In the genomic region with DNA sequence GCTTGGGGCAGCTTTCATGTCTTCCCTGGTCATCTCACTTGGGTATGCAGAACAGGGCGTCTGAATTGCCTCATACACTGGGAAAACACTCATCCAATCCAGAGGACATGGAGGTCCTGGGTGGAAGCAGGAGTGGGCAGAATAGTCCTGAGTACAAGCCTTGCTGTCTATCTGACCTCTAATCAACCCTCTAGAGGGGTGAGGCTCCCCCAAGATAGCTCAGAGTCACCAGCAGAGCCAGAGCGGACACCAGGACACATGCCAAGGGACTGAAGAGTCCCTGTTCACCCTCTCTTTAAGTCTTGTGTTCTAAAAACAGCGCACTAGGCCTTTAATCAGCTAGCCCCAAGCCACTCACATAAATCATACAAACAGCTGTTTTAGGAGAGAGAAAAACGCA, we compare ENCODE assay signal across 21 mouse cellular contexts. TPM values are rescaled to one million over a fixed set of nuclear protein-coding genes. Genes with fewer than 3 reads are reported as not detected.
DNase-seq lines count a peak whose midpoint lies in the region; ATAC-seq and TF ChIP-seq lines count a peak whose summit lies in the region.
"Had no signal": no experiment of that assay in that cellular context is flagged by ENCODE, and none has a peak within 500 bp of the region (broad histone marks: within the 10 kb centered on the region; RNA-seq: fewer than 3 reads in every experiment).

No protein-coding gene starts in this region.

- no peak for TF ChIP-seq CTCF in gastrocnemius, adult 2 months (IDR thresholded peaks at IDR 0.05)
- no peak for TF ChIP-seq CTCF in heart, adult 2 months (IDR thresholded peaks at IDR 0.05)

- H3K36me3 ChIP-seq in heart, embryonic 16.5 days (ENCODE audit: control insufficient read depth, insufficient read depth), result peaks cover 3% of the 10 kb centered on the region; the same call in 1 of the 2 replicates
- H3K36me3 ChIP-seq in heart, adult 2 months (ENCODE audit: control insufficient read depth, insufficient read depth, low read length), result no peaks in the 10 kb centered on the region
- H3K36me3 ChIP-seq in myocyte (ENCODE audit: control insufficient read depth, insufficient read depth), result no peaks in the 10 kb centered on the region
- peaks cover 11% of the 10 kb centered on the region; the same call in 1 of the 2 replicates for H3K36me3 ChIP-seq in midbrain, embryonic 15.5 days (replicated peaks)

- peak overlapping the region; percentile 3; the same call in 1 of the 2 replicates for H3K4me2 ChIP-seq in heart, embryonic 16.5 days (ENCODE audit: low read depth, low read length)
- peak overlapping the region; percentile 42 for H3K4me2 ChIP-seq in myocyte (ENCODE audit: low read depth)
- H3K4me2 ChIP-seq in midbrain, embryonic 15.5 days, result no peak overlapping the region
- H3K4me2 ChIP-seq: forebrain, embryonic 12.5 days; midbrain, embryonic 13.5 days had no signal

- ATAC-seq in heart, embryonic 16.5 days (replicated peaks; ENCODE audit: extremely low read depth, insufficient read depth, low FRiP score), result 0 out of 2 replicates have a peak, but pooled peaks have one; percentile 10
- 0 out of 2 replicates have a peak, but pooled peaks have one; percentile 33 for ATAC-seq in erythroid progenitor cell, adult 5-6 weeks (replicated peaks; ENCODE audit: low FRiP score, poor library complexity, severe bottlenecking)
- no peak for ATAC-seq in midbrain, embryonic 15.5 days (replicated peaks)
- ATAC-seq: hindbrain, embryonic 16.5 days had no signal

- peak overlapping the region; percentile 29 for H3K27ac ChIP-seq in gastrocnemius, adult 2 months
- H3K27ac ChIP-seq in heart, embryonic 16.5 days (ENCODE audit: low read length), result peak overlapping the region; percentile 74
- H3K27ac ChIP-seq in heart, adult 2 months, result no peak overlapping the region
- no peak overlapping the region for H3K27ac ChIP-seq in midbrain, embryonic 15.5 days
- H3K27ac ChIP-seq: forebrain, embryonic 12.5 days; kidney, postnatal 0 days; midbrain, embryonic 13.5 days had no signal

- no peak for TF ChIP-seq POLR2A in heart, adult 2 months (IDR thresholded peaks at IDR 0.05; ENCODE audit: insufficient read depth, low read depth, low read length)
- TF ChIP-seq POLR2A in myocyte (IDR thresholded peaks at IDR 0.05; ENCODE audit: insufficient read length, low read depth), result no peak

- no peaks in the 10 kb centered on the region for H3K27me3 ChIP-seq in heart, embryonic 16.5 days (ENCODE audit: control insufficient read depth, insufficient read depth, low read length)
- no peaks in the 10 kb centered on the region for H3K27me3 ChIP-seq in heart, adult 2 months (ENCODE audit: control insufficient read depth, insufficient read depth, low read length)
- H3K27me3 ChIP-seq in myocyte (ENCODE audit: control insufficient read depth, insufficient read depth, insufficient read length), result no peaks in the 10 kb centered on the region
- H3K27me3 ChIP-seq in midbrain, embryonic 15.5 days (replicated peaks), result no peaks in the 10 kb centered on the region
- H3K27me3 ChIP-seq: forebrain, embryonic 12.5 days; midbrain, embryonic 13.5 days had no signal

- DNase-seq in gastrocnemius, adult 2 months, result no peak
- DNase-seq in gastrocnemius, postnatal 10 days, result no peak
- DNase-seq in heart, adult 2 months, result no peak
- DNase-seq in thymus, postnatal 10 days (ENCODE audit: low spot score in 2 of 2), result no peak
- DNase-seq: adrenal gland, postnatal 25 days; cerebellum, adult 11 months; cerebellum, postnatal 25 days; embryo, embryonic 11 days; kidney, adult 11 months; layer of hippocampus, postnatal 36 days; right cerebral cortex, postnatal 14 days; thymus, adult 18-20 months had no signal

- 48% methylated on average over 4 of the region's 4 CpGs for WGBS in heart, embryonic 16.5 days
- WGBS in heart, adult 2 months, result 43% methylated on average over 4 of the region's 4 CpGs
- 84% methylated on average over 4 of the region's 4 CpGs for WGBS in midbrain, embryonic 15.5 days

- H3ac ChIP-seq in myocyte (ENCODE audit: control insufficient read depth, insufficient read length), result no peak overlapping the region

- no peaks in the 10 kb centered on the region for H3K9me3 ChIP-seq in heart, embryonic 16.5 days (replicated peaks; ENCODE audit: control insufficient read depth, low read length)
- no peaks in the 10 kb centered on the region for H3K9me3 ChIP-seq in midbrain, embryonic 15.5 days
- H3K9me3 ChIP-seq: forebrain, embryonic 12.5 days; G1E; midbrain, embryonic 13.5 days had no signal

- TF ChIP-seq EP300 in heart, adult 2 months (IDR thresholded peaks at IDR 0.05; ENCODE audit: insufficient read depth, low read depth, low read length), result no peak

- no peak overlapping the region for H3K4me3 ChIP-seq in gastrocnemius, adult 2 months
- H3K4me3 ChIP-seq in heart, embryonic 16.5 days (ENCODE audit: low read length), result no peak overlapping the region
- no peak overlapping the region for H3K4me3 ChIP-seq in heart, adult 2 months
- H3K4me3 ChIP-seq in myocyte, result no peak overlapping the region
- no peak overlapping the region for H3K4me3 ChIP-seq in midbrain, embryonic 15.5 days
- H3K4me3 ChIP-seq: forebrain, embryonic 12.5 days; midbrain, embryonic 13.5 days had no signal

- H3K4me1 ChIP-seq in heart, embryonic 16.5 days (ENCODE audit: control insufficient read depth, insufficient read depth, low read length), result peaks cover 17% of the 10 kb centered on the region
- H3K4me1 ChIP-seq in heart, adult 2 months (ENCODE audit: control insufficient read depth, insufficient read depth, low read length), result peaks cover 6% of the 10 kb centered on the region; the same call in 1 of the 2 replicates
- H3K4me1 ChIP-seq in midbrain, embryonic 15.5 days, result no peaks in the 10 kb centered on the region
- H3K4me1 ChIP-seq: forebrain, embryonic 12.5 days; midbrain, embryonic 13.5 days had no signal

- H3K79me2 ChIP-seq in heart, adult 2 months (replicated peaks; ENCODE audit: control insufficient read depth, insufficient read depth, low read length), result no peaks in the 10 kb centered on the region
- H3K79me2 ChIP-seq in myocyte (ENCODE audit: control insufficient read depth, insufficient read depth), result no peaks in the 10 kb centered on the region

- H3K9ac ChIP-seq in heart, embryonic 16.5 days (ENCODE audit: low read length), result peak overlapping the region; percentile 43
- no peak overlapping the region for H3K9ac ChIP-seq in heart, adult 2 months (ENCODE audit: low read depth, low read length)
- no peak overlapping the region for H3K9ac ChIP-seq in midbrain, embryonic 15.5 days
- H3K9ac ChIP-seq: forebrain, embryonic 12.5 days; midbrain, embryonic 13.5 days had no signal

- intact Hi-C loops in gastrocnemius, adult 2 months (cut with DNase I), result no loop called here
- intact Hi-C loops in heart, adult 2 months (cut with DNase I), result no loop called here

TF ChIP-seq in myocyte, 11 proteins besides CTCF, POLR2A, EP300 and RAD21:
- TF ChIP-seq MYOG (IDR thresholded peaks at IDR 0.05; ENCODE audit: control insufficient read depth in 1 of 3, insufficient read depth in 1 of 3, insufficient read length in 2 of 3, low read depth in 2 of 3) (no peak), E2F4 (IDR thresholded peaks at IDR 0.05; ENCODE audit: insufficient read depth) (no peak), USF1 (IDR thresholded peaks at IDR 0.05; ENCODE audit: low read depth) (no peak), TCF12 (IDR thresholded peaks at IDR 0.05; ENCODE audit: insufficient read depth, poor library complexity, severe bottlenecking) (no peak), CEBPB (IDR thresholded peaks at IDR 0.05; ENCODE audit: insufficient read depth, poor library complexity, severe bottlenecking) (no peak), MYOD1 (IDR thresholded peaks at IDR 0.05; ENCODE audit: control insufficient read depth in 1 of 3, insufficient read length in 2 of 3, low read depth in 2 of 3) (no peak), MAX (IDR thresholded peaks at IDR 0.05; ENCODE audit: low read depth) (no peak), REST (IDR thresholded peaks at IDR 0.05; ENCODE audit: insufficient read depth, insufficient read length) (no peak)

RNA-seq across cellular contexts. Expression of a gene that starts 46.4 kb away (rescaled TPM):
- total RNA-seq in gastrocnemius, adult 2 months (2021), result 10 to 100 TPM; 11.1 to 11.7 TPM
- 10 to 100 TPM in 1 of 2 experiments, 1 to 10 TPM in 1; 9.8 to 14.0 TPM for total RNA-seq in gastrocnemius, postnatal 10 days (2021)
- polyA plus RNA-seq in heart, embryonic 16.5 days (2015; fragmentation: Nextera tagmentation; extraction: Ambion mirVana), result 29.3 and 30.2 TPM in 2 replicates
- total RNA-seq in heart, adult 2 months (2021), result 10 to 100 TPM; 11.1 to 11.5 TPM
- 15.3 and 20.6 TPM in 2 replicates for polyA plus RNA-seq in heart, adult 2 months (2012; rRNA removed)
- total RNA-seq in erythroid progenitor cell, adult 5-6 weeks (2015; ENCODE audit: low replicate concordance), result 24.1 and 28.9 TPM in 2 replicates
- total RNA-seq in erythroid progenitor cell, adult 5-6 weeks (2017; ENCODE audit: low replicate concordance), result 27.6 and 31.5 TPM in 2 replicates
- 8.7 TPM for polyA plus RNA-seq in myocyte (2012; fragmentation: generic; extraction: Trizol)
- 32.0 and 33.0 TPM in 2 replicates for polyA plus RNA-seq in midbrain, embryonic 15.5 days (2015; fragmentation: Nextera tagmentation; extraction: Ambion mirVana)

RNA-seq across cellular contexts. Expression of a gene that starts 52.9 kb away (rescaled TPM):
- not detected for total RNA-seq in gastrocnemius, adult 2 months (2021)
- total RNA-seq in gastrocnemius, postnatal 10 days (2021), result 10 to 100 TPM; 14.5 to 17.7 TPM
- 231 and 263 TPM in 2 replicates for polyA plus RNA-seq in heart, embryonic 16.5 days (2015; fragmentation: Nextera tagmentation; extraction: Ambion mirVana)
- 1 to 10 TPM in 1 of 2 experiments, under 1 TPM in 1; 0.50 to 1.2 TPM for total RNA-seq in heart, adult 2 months (2021)
- 1.5 and 1.6 TPM in 2 replicates for polyA plus RNA-seq in heart, adult 2 months (2012; rRNA removed)
- total RNA-seq in erythroid progenitor cell, adult 5-6 weeks (2015; ENCODE audit: low replicate concordance), result 498 and 632 TPM in 2 replicates
- 273 and 310 TPM in 2 replicates for total RNA-seq in erythroid progenitor cell, adult 5-6 weeks (2017; ENCODE audit: low replicate concordance)
- 95.1 TPM for polyA plus RNA-seq in myocyte (2012; fragmentation: generic; extraction: Trizol)
- 36.9 and 42.6 TPM in 2 replicates for polyA plus RNA-seq in midbrain, embryonic 15.5 days (2015; fragmentation: Nextera tagmentation; extraction: Ambion mirVana)

Comparison
In these comparisons a context has a peak if more than half of its experiments do, and no peak if none do; other contexts are left out.
1. H3K27ac ChIP-seq: peak in gastrocnemius, adult 2 months (single experiment) and heart, embryonic 16.5 days (single experiment); none in heart, adult 2 months (single experiment) and midbrain, embryonic 15.5 days (single experiment).
2. RNA of a gene that starts 52.9 kb away (total RNA-seq): 273 to 632 TPM in erythroid progenitor cell, adult 5-6 weeks; 14.5 to 17.7 TPM in gastrocnemius, postnatal 10 days, 0.50 to 1.2 TPM in heart, adult 2 months and not detected in gastrocnemius, adult 2 months; every median in the first group is over 10 times any median in the second.